Mouse (Mus musculus) megakaryocyte, embryonic 14.5 days (primary cell): ENCODE measurements around the gene Abhd6.

Experiments
- FLI1 ChIP-seq: IDR thresholded peaks from 2 replicates; pipeline ENCODE4 v1.6.1; 2012; ENCODE audit warnings: low read length, inconsistent platforms, mixed read lengths
- GATA1 ChIP-seq: IDR thresholded peaks from 3 replicates; pipeline ENCODE4 v1.6.1; 2012; ENCODE audit warnings: mixed read lengths, low read length, inconsistent platforms, borderline replicate concordance

GRCm38 (mm10) chr14:8097978-8098686 lies 95.4 kb downstream of the Abhd6 start, which contains the start of gene Pxk:
- TF ChIP-seq FLI1 (no peak), GATA1 (no peak)
